Mouse (Mus musculus) skeletal muscle tissue, adult 2 months (tissue): ENCODE data around the gene Scgb1b17.
"Not testable (repeated sequence)": the region's sequence is repeated elsewhere in the genome, so short reads cannot be mapped to it uniquely, and the experiment has no call there.

Experiments
- DNase-seq: peaks from one replicate; pipeline ENCODE4 v3.0.0-alpha.2; 2012; ENCODE audit warnings: low read depth, low spot score

The Scgb1b17 gene

GRCm38 (mm10) chr7:33063149-33063548 lies at the start of gene Scgb1b17:
TSS of gene Scgb1b17 (plus strand) at chr7:33063449.
- not testable (repeated sequence) for DNase-seq

DNA sequence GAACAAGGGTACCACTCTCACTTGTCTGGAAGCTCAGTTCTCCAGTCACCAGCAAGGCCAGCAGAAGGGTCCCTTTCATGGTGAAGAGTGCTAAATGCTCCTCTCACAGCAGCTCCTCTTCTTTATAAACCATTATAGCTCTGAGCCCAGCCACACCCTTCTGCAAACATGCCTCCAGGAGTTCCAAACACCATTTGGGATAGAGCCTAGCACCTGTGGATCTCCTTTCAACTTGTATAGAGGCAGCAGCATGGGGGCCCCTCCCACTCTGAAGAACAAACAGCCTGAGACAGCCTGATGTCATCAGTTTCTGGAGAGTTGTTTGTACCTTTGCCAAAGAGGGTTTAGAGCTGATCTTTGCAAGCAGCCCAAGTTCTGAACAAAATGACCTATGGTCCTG lies 6.8 kb upstream of the Scgb1b17 start, which contains the start of gene Scgb2b17:
TSS of gene Scgb2b17 (minus strand) at position 101 of the 400 bp plus-strand sequence.
- not testable (repeated sequence) for DNase-seq
